Mouse (Mus musculus) heart, postnatal 0 days (tissue): Measurements from ENCODE around the gene Tbc1d1.

Source experiments
- CTCF ChIP-seq: IDR thresholded peaks from 2 replicates; pipeline ENCODE4 v1.5.1; 2016; ENCODE audit warnings: antibody characterized with exemption, control low read depth, low read depth
- EP300 ChIP-seq: IDR thresholded peaks from 2 replicates; pipeline ENCODE4 v1.6.1; 2016; ENCODE audit warnings: antibody characterized with exemption, low read depth

- TF ChIP-seq EP300 = no peak
- no peak for TF ChIP-seq CTCF
Measured at GRCm38 (mm10) chr5:64360147-64360875, 204.2 kb downstream of the Tbc1d1 start.
